Mouse (Mus musculus): ENCODE data around the gene P3h4.

DNA sequence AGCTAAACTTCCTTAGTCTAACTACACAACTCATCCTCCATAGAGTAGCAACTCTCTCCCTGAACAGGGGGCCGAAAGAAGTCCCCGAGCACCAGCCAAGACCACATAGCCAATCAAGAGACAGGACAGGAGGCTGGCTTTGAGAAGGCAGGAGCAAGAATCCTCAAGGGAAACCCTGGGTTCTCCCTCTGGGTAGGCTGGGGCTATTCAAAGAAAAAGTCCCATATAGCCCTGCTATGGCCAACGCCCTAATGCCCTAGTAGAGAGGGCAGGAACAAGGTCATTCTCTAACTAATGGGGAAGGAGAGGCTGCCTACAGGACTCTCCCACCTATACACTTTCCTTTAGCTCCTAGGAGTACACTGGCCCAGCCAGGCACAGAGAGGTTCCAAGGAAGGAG, 29.6 kb downstream of the P3h4 start:
- TF ChIP-seq ZC3H11A (IDR thresholded peaks at IDR 0.05; ENCODE audit: low read depth, low read length), result no peak
- no peak for TF ChIP-seq ZMIZ1 (IDR thresholded peaks at IDR 0.05; ENCODE audit: low read depth, low read length)
- no peak for TF ChIP-seq POLR2A (IDR thresholded peaks at IDR 0.05; ENCODE audit: low read depth, low read length)
- TF ChIP-seq ZNF384 (IDR thresholded peaks at IDR 0.05; ENCODE audit: low read depth, low read length), result no peak
- no peak for TF ChIP-seq MAFK (IDR thresholded peaks at IDR 0.05; ENCODE audit: insufficient replicate concordance, low read length)
- no peak for TF ChIP-seq TCF12 (IDR thresholded peaks at IDR 0.05; ENCODE audit: low read depth, low read length)
- TF ChIP-seq CTCF (conservative IDR thresholded peaks at IDR 0.05 in 1 of 2, IDR thresholded peaks at IDR 0.05 in 1 of 2; ENCODE audit: low read depth in 2 of 2, low read length in 2 of 2), result no peak
